In the genomic region with DNA sequence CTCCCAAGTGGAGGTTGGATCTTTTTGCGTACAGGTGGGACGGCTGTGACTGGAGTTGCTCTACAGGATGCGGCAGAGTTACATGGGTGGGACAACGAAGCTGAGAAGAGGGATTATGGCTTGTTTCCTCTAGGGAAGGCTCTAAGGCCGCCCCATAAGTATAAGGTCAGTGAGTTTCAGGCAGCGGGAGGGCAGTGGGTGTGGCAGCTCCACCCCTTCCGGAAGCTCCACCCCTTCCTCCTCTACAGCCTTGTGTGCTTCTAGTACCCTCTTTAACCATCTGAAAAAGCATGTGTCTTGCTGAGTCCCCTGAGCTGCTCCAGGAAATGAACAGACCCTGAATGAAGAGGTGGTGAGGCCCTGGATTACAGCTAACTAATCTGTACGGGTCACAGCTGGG, we compare ENCODE assay signal across 9 mouse cellular contexts.
DNase-seq lines count a peak whose midpoint lies in the region; ATAC-seq and TF ChIP-seq lines count a peak whose summit lies in the region.
"Had no signal": no experiment of that assay in that cellular context is flagged by ENCODE, and none has a peak within 500 bp of the region (broad histone marks: within the 10 kb centered on the region; RNA-seq: fewer than 3 reads in every experiment).

No protein-coding gene starts in this region.

- H3K27ac ChIP-seq in embryonic facial prominence, embryonic 10.5 days (replicated peaks): peak overlapping the region; percentile 52
- H3K27ac ChIP-seq in hindbrain, embryonic 11.5 days (ENCODE audit: low read depth, low read length): peak overlapping the region; percentile 84
- peak overlapping the region; percentile 48 for H3K27ac ChIP-seq in lung, postnatal 0 days (ENCODE audit: low read length)

- peak; percentile 62; the same call in 1 of the 2 replicates for TF ChIP-seq EP300 in lung, postnatal 0 days (IDR thresholded peaks at IDR 0.05)

- H3K36me3 ChIP-seq in embryonic facial prominence, embryonic 10.5 days (replicated peaks): no peaks in the 10 kb centered on the region
- no peaks in the 10 kb centered on the region for H3K36me3 ChIP-seq in hindbrain, embryonic 11.5 days (ENCODE audit: control insufficient read depth, insufficient read depth, low read length)
- H3K36me3 ChIP-seq in lung, postnatal 0 days (ENCODE audit: insufficient read depth, low read length): no peaks in the 10 kb centered on the region

- H3K27me3 ChIP-seq in embryonic facial prominence, embryonic 10.5 days (replicated peaks; ENCODE audit: low read depth, poor library complexity, severe bottlenecking): 0 out of 2 replicates have a peak, but pooled peaks cover 6% of the 10 kb centered on the region
- H3K27me3 ChIP-seq in hindbrain, embryonic 11.5 days (ENCODE audit: control insufficient read depth, insufficient read depth, low read length): no peaks in the 10 kb centered on the region
- no peaks in the 10 kb centered on the region for H3K27me3 ChIP-seq in lung, postnatal 0 days (replicated peaks; ENCODE audit: insufficient read depth, low read length)

- WGBS in embryonic facial prominence, embryonic 10.5 days: 10% methylated on average over 8 of the region's 8 CpGs
- WGBS in hindbrain, embryonic 11.5 days: 16% methylated on average over 8 of the region's 8 CpGs
- WGBS in lung, postnatal 0 days: 41% methylated on average over 8 of the region's 8 CpGs

- no peak overlapping the region for H3K9ac ChIP-seq in hindbrain, embryonic 11.5 days (ENCODE audit: low read depth, low read length)
- no peak overlapping the region for H3K9ac ChIP-seq in lung, postnatal 0 days (replicated peaks; ENCODE audit: low read depth)

- peak overlapping the region; percentile 24 for H3K4me3 ChIP-seq in embryonic facial prominence, embryonic 10.5 days
- H3K4me3 ChIP-seq in hindbrain, embryonic 11.5 days (ENCODE audit: low read depth, low read length): no peak overlapping the region
- no peak overlapping the region for H3K4me3 ChIP-seq in lung, postnatal 0 days (ENCODE audit: low read depth, low read length)
- H3K4me3 ChIP-seq: myocyte had no signal

- H3K4me2 ChIP-seq in hindbrain, embryonic 11.5 days (replicated peaks; ENCODE audit: low read depth, low read length): 0 out of 2 replicates have a peak overlapping the region, but pooled peaks have one; percentile 9
- 0 out of 2 replicates have a peak overlapping the region, but pooled peaks have one; percentile 11 for H3K4me2 ChIP-seq in lung, postnatal 0 days (replicated peaks; ENCODE audit: low read depth, low read length)

- H3K4me1 ChIP-seq in embryonic facial prominence, embryonic 10.5 days: peaks cover 56% of the 10 kb centered on the region
- H3K4me1 ChIP-seq in hindbrain, embryonic 11.5 days (replicated peaks; ENCODE audit: control insufficient read depth, insufficient read depth, low read length): peaks cover 14% of the 10 kb centered on the region
- no peaks in the 10 kb centered on the region; the same call in 1 of the 2 replicates for H3K4me1 ChIP-seq in lung, postnatal 0 days (ENCODE audit: insufficient read depth, low read depth, low read length)

- DNase-seq in R1 (ENCODE audit: low read depth, low spot score): peak; percentile 97
- DNase-seq in embryonic facial prominence, embryonic 10.5 days (ENCODE audit: low spot score): peak; percentile 57
- DNase-seq in hindbrain, embryonic 11.5 days (ENCODE audit: low spot score): peak; percentile 50
- peak; percentile 68 for DNase-seq in lung, postnatal 0 days (ENCODE audit: low spot score)
- peak; percentile 70 for DNase-seq in retina, postnatal 1 day
- no peak for DNase-seq in urinary bladder, postnatal 36 days (ENCODE audit: low spot score in 2 of 2)
- DNase-seq in layer of hippocampus, adult 18-20 months (ENCODE audit: low spot score in 2 of 2): no peak
- no peak for DNase-seq in right cerebral cortex, postnatal 14 days

- no peaks in the 10 kb centered on the region for H3K9me3 ChIP-seq in embryonic facial prominence, embryonic 10.5 days
- H3K9me3 ChIP-seq in hindbrain, embryonic 11.5 days (ENCODE audit: control insufficient read depth, low read length): no peaks in the 10 kb centered on the region
- H3K9me3 ChIP-seq in lung, postnatal 0 days (ENCODE audit: low read length): no peaks in the 10 kb centered on the region

- no peak for TF ChIP-seq CTCF in lung, postnatal 0 days (IDR thresholded peaks at IDR 0.05)

- ATAC-seq in hindbrain, embryonic 11.5 days (ENCODE audit: low FRiP score): peak; percentile 26; the same call in 1 of the 2 replicates
- ATAC-seq in lung, postnatal 0 days: peak; percentile 81

Comparison
In these comparisons a context has a peak if more than half of its experiments do, and no peak if none do; other contexts are left out.
1. DNase-seq: peak in R1 (single experiment), embryonic facial prominence, embryonic 10.5 days (single experiment), hindbrain, embryonic 11.5 days (single experiment), lung, postnatal 0 days (single experiment) and retina, postnatal 1 day (single experiment); none in urinary bladder, postnatal 36 days (0 of 2), layer of hippocampus, adult 18-20 months (0 of 2) and right cerebral cortex, postnatal 14 days (single experiment).
2. Peak in every context shown above with its lines, with median percentiles within 50 percentile points of each other: H3K27ac ChIP-seq.